Comparison of ENCODE assay signal across 12 mouse cellular contexts in the genomic region with DNA sequence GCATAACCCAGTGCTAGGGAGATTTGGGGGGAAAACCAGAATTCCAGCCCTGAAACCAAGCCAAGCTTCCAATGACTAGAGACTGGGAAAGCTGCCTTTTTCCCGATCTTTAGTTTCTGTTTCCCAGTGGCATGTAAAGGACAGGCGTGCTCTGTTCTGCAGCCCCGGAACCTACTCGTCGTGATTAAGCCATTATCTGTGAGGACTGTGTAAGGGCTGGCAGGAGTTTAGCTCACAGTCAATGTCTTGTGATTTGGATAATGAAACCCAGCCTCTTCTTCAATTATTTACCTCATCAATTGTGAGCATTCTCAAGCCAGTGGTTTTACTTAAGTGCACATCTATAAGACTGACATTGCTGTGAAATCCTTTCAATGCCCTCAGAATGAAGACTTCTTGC.
"Had no signal": no experiment of that assay in that cellular context is flagged by ENCODE, and none has a peak within 500 bp of the region (broad histone marks: within the 10 kb centered on the region; RNA-seq: fewer than 3 reads in every experiment).

No protein-coding gene starts in this region.

- H3K4me2 ChIP-seq: kidney, embryonic 15.5 days; liver, embryonic 12.5 days; neural tube, embryonic 12.5 days had no signal

- DNase-seq: kidney, postnatal 14 days; lung, postnatal 36 days; midbrain, embryonic 14.5 days; right cerebral cortex, postnatal 4 days; spleen, adult 18-20 months; thymus, adult 18-20 months; thymus, postnatal 25 days had no signal

- H3K27me3 ChIP-seq: kidney, embryonic 15.5 days; liver, embryonic 12.5 days; neural tube, embryonic 12.5 days had no signal

- H3K9me3 ChIP-seq: kidney, embryonic 15.5 days; limb, embryonic 10.5 days; liver, embryonic 12.5 days; midbrain, embryonic 10.5 days; neural tube, embryonic 12.5 days had no signal

- H3K36me3 ChIP-seq: kidney, embryonic 15.5 days; limb, embryonic 10.5 days; liver, embryonic 12.5 days; midbrain, embryonic 10.5 days; neural tube, embryonic 12.5 days had no signal

- H3K9ac ChIP-seq: kidney, embryonic 15.5 days; liver, embryonic 12.5 days; neural tube, embryonic 12.5 days had no signal

- H3K4me1 ChIP-seq: limb, embryonic 10.5 days; liver, embryonic 12.5 days; midbrain, embryonic 10.5 days; neural tube, embryonic 12.5 days had no signal

- ATAC-seq: liver, embryonic 12.5 days had no signal

- H3K4me3 ChIP-seq: kidney, embryonic 15.5 days; limb, embryonic 10.5 days; liver, embryonic 12.5 days; midbrain, embryonic 10.5 days; neural tube, embryonic 12.5 days had no signal

- H3K27ac ChIP-seq: kidney, embryonic 15.5 days; limb, embryonic 10.5 days; liver, embryonic 12.5 days; midbrain, embryonic 10.5 days; neural tube, embryonic 12.5 days had no signal
